Mouse (Mus musculus) liver, embryonic 14.5 days (tissue): ENCODE data around the gene Clcf1. TPM values are rescaled to one million over a fixed set of nuclear protein-coding genes. Genes with fewer than 3 reads are reported as not detected.

Experiments used
- ATAC-seq: fragments of 200-750 bp; cut with Nextera tagmentation; 2 replicates; pipeline ENCODE4 v1.8.0; 2017; ENCODE audit warnings: moderate number of reproducible peaks, mild to moderate bottlenecking, moderate library complexity; ENCODE audit not compliant: insufficient read depth
- DNase-seq, 3 experiments: peaks; one replicate each; pipeline ENCODE4 v3.0.0-alpha.2; 2012 to 2013; ENCODE audit warnings: low read depth in 3 of 3, low spot score in 3 of 3
- H3K27ac ChIP-seq: fragments of 300-500 bp; sonication (generic); 2 replicates; pipeline ENCODE4 v1.5.1; 2014; ENCODE audit warnings: moderate library complexity, mild to moderate bottlenecking, control low read depth, inconsistent platforms
- H3K27me3 ChIP-seq: fragments of 300-500 bp; sonication (generic); 2 replicates; pipeline ENCODE4 v1.6.1; 2014; ENCODE audit warnings: mild to moderate bottlenecking, low read length, moderate library complexity; ENCODE audit not compliant: control insufficient read depth, insufficient read depth
- H3K36me3 ChIP-seq: fragments of 300-500 bp; sonication (generic); replicated peaks from 2 replicates; pipeline ENCODE4 v1.6.1; 2014; ENCODE audit warnings: low read depth; ENCODE audit not compliant: control insufficient read depth, insufficient read depth
- H3K4me1 ChIP-seq, 2 experiments: fragments of 200-500 bp in 1 of 2; fragments of 300-500 bp in 1 of 2; sonication (generic) in 1 of 2; replicated peaks; 2 replicates each; pipeline ENCODE4 v1.6.1; 2012 to 2014; ENCODE audit warnings: antibody characterized with exemption in 1 of 2, inconsistent platforms in 1 of 2, low read length in 1 of 2; ENCODE audit not compliant: control insufficient read depth in 2 of 2, insufficient read depth in 2 of 2
- H3K4me2 ChIP-seq: fragments of 300-500 bp; sonication (generic); 2 replicates; pipeline ENCODE4 v1.6.1; 2014; ENCODE audit warnings: low read depth, mild to moderate bottlenecking, control low read depth, moderate library complexity
- H3K4me3 ChIP-seq, 2 experiments: fragments of 200-500 bp in 1 of 2; fragments of 300-500 bp in 1 of 2; sonication (generic) in 1 of 2; 2 replicates each; pipeline ENCODE4 v1.5.1; 2012 to 2014; ENCODE audit warnings: low read depth in 2 of 2, low read length in 2 of 2, mild to moderate bottlenecking in 2 of 2, control low read depth in 1 of 2, inconsistent platforms in 1 of 2, moderate library complexity in 1 of 2; ENCODE audit not compliant: insufficient read depth in 1 of 2
- H3K9ac ChIP-seq: fragments of 300-500 bp; sonication (generic); replicated peaks from 2 replicates; pipeline ENCODE4 v1.6.1; 2014; ENCODE audit warnings: mild to moderate bottlenecking, control low read depth, moderate library complexity
- H3K9me3 ChIP-seq: fragments of 300-500 bp; sonication (generic); 2 replicates; pipeline ENCODE4 v1.6.1; 2016; ENCODE audit warnings: low read length, mixed read lengths; ENCODE audit not compliant: control insufficient read depth
- CTCF ChIP-seq: IDR thresholded peaks from 2 replicates; pipeline ENCODE4 v1.5.1; 2016; ENCODE audit warnings: antibody characterized with exemption, low read depth, control low read depth
- EP300 ChIP-seq: IDR thresholded peaks from 2 replicates; pipeline ENCODE4 v1.6.1; 2016; ENCODE audit warnings: antibody characterized with exemption, low read depth
- WGBS: fragments of 180-500 bp; shearing (Covaris S2); extraction: QIAGEN DNeasy Blood & Tissue Kit; methylation state at CpG from one replicate; pipeline ENCODE4 v1.1.7; 2014; ENCODE audit not compliant: insufficient replicate concordance; 5-methylcytosine and 5-hydroxymethylcytosine counted together
- polyA plus RNA-seq, 2 experiments: library from polyadenylated mRNA; depleted of rRNA in 1 of 2; stranded (reverse) in 1 of 2; unstranded in 1 of 2; fragments of >200 nt; fragmentation: Nextera tagmentation in 1 of 2; extraction: Ambion mirVana in 1 of 2; gene quantifications; 2 replicates each; pipeline versions ENCODE4 v1.2.1 to v1.2.3; 2012 to 2014

Clcf1 gene
- polyA plus RNA-seq, 2 experiments, result 0.43 to 1.1 TPM

- H3K36me3 ChIP-seq, result no peaks in the 10 kb centered on the region
- H3K27ac ChIP-seq, result no peak overlapping the region
- no peak for ATAC-seq
- no peaks in the 10 kb centered on the region for H3K9me3 ChIP-seq
- H3K27me3 ChIP-seq, result peaks cover 2% of the 10 kb centered on the region; the same call in 1 of the 2 replicates
- H3K4me1 ChIP-seq, result peaks cover 0 to 7% of the 10 kb centered on the region in 2 experiments; a peak in 2 of 4 replicates
- 66% methylated on average over 7 of the region's 7 CpGs for WGBS
- TF ChIP-seq EP300, result no peak
- TF ChIP-seq CTCF, result no peak
- no peak overlapping the region for H3K4me3 ChIP-seq
- no peak overlapping the region for H3K4me2 ChIP-seq
- DNase-seq, result no peak
- H3K9ac ChIP-seq, result no peak overlapping the region
Observed at GRCm38 (mm10) chr19:4226779-4227178, 12.7 kb downstream of the Clcf1 start.

- Histone ChIP-seq H3K9ac (no peak overlapping the region), H3K4me1 (peaks cover 3 to 10% of the 10 kb centered on the region in 2 experiments; a peak in 3 of 4 replicates), H3K4me3 (no peak overlapping the region), H3K27ac (no peak overlapping the region), H3K36me3 (no peaks in the 10 kb centered on the region), H3K4me2 (no peak overlapping the region), H3K27me3 (peaks cover 2% of the 10 kb centered on the region; the same call in 1 of the 2 replicates), H3K9me3 (no peaks in the 10 kb centered on the region)
- WGBS, result 35% methylated on average over 5 of the region's 5 CpGs
- ATAC-seq (no peak), DNase-seq (no peak)
- TF ChIP-seq EP300, result no peak
- TF ChIP-seq CTCF, result no peak
Observed at GRCm38 (mm10) chr19:4227446-4227845, 13.4 kb downstream of the Clcf1 start.

GRCm38 (mm10) chr19:4227894-4228678, 14.0 kb downstream of the Clcf1 start:
- Histone ChIP-seq H3K4me1 (peaks cover 5 to 14% of the 10 kb centered on the region in 2 experiments; a peak in 3 of 4 replicates), H3K4me2 (no peak overlapping the region), H3K9me3 (no peaks in the 10 kb centered on the region), H3K27me3 (peaks cover 2% of the 10 kb centered on the region; the same call in 1 of the 2 replicates), H3K4me3 (no peak overlapping the region), H3K9ac (no peak overlapping the region), H3K36me3 (no peaks in the 10 kb centered on the region), H3K27ac (no peak overlapping the region)
- DNase-seq, result peak; percentile 57 to 74 (median 68)
- ATAC-seq, result no peak
- 4% methylated on average over 8 of the region's 8 CpGs for WGBS
- TF ChIP-seq EP300, result no peak
- TF ChIP-seq CTCF, result peak; percentile 96

GRCm38 (mm10) chr19:4228891-4229290, 14.9 kb downstream of the Clcf1 start:
- Histone ChIP-seq H3K4me2 (no peak overlapping the region), H3K9ac (no peak overlapping the region), H3K27me3 (peaks cover 2% of the 10 kb centered on the region; the same call in 1 of the 2 replicates), H3K9me3 (no peaks in the 10 kb centered on the region), H3K4me3 (no peak overlapping the region), H3K4me1 (peaks cover 5 to 13% of the 10 kb centered on the region in 2 experiments; a peak in 3 of 4 replicates), H3K36me3 (no peaks in the 10 kb centered on the region), H3K27ac (no peak overlapping the region)
- DNase-seq (no peak), ATAC-seq (no peak)
- 72% methylated on average over 4 of the region's 4 CpGs for WGBS
- no peak for TF ChIP-seq EP300

- H3K4me2 ChIP-seq, result no peak overlapping the region
- H3K27ac ChIP-seq, result no peak overlapping the region
- TF ChIP-seq EP300 (no peak), CTCF (no peak)
- H3K36me3 ChIP-seq, result no peaks in the 10 kb centered on the region
- no peak for ATAC-seq
- H3K27me3 ChIP-seq, result peaks cover 2% of the 10 kb centered on the region; the same call in 1 of the 2 replicates
- H3K4me3 ChIP-seq, result no peak overlapping the region
- H3K9me3 ChIP-seq, result no peaks in the 10 kb centered on the region
- no peak for DNase-seq
- H3K4me1 ChIP-seq, result peaks cover 5 to 13% of the 10 kb centered on the region in 2 experiments; a peak in 3 of 4 replicates
- WGBS, result 53% methylated on average over 6 of the region's 9 CpGs
- no peak overlapping the region for H3K9ac ChIP-seq
Observed at GRCm38 (mm10) chr19:4229451-4230076, 15.5 kb downstream of the Clcf1 start.
